Mouse (Mus musculus): ENCODE measurements at regions not wholly inside any gene's neighbourhood (a gene's known extent, or its start where the extent isn't known, plus 50 kb on each side); places are given as distances from the start of the nearest gene placed in this dataset.

GRCm38 (mm10) chr14:62033661-62034060 is 258.7 kb upstream of the Rnaseh2b start:
- no peak for TF ChIP-seq CTCF (IDR thresholded peaks at IDR 0.05)
- TF ChIP-seq EP300 (IDR thresholded peaks at IDR 0.05), result no peak
